Mouse (Mus musculus) heart, postnatal 0 days (tissue): Measurements from ENCODE around the gene Zfp213.

Experiments
- CTCF ChIP-seq: IDR thresholded peaks from 2 replicates; pipeline ENCODE4 v1.5.1; 2016; ENCODE audit warnings: antibody characterized with exemption, control low read depth, low read depth
- EP300 ChIP-seq: IDR thresholded peaks from 2 replicates; pipeline ENCODE4 v1.6.1; 2016; ENCODE audit warnings: antibody characterized with exemption, low read depth

GRCm38 (mm10) chr17:23604394-23604793, 40.4 kb upstream of the Zfp213 start:
- TF ChIP-seq CTCF (peak; percentile 19; the same call in 1 of the 2 replicates), EP300 (no peak)
